Mouse (Mus musculus) olfactory bulb, adult 2 months (tissue): ENCODE data around the gene Mrps34. TPM values are rescaled to one million over a fixed set of nuclear protein-coding genes. Genes with fewer than 3 reads are reported as not detected.

Source experiments
- H3K27ac ChIP-seq: fragments of 200-500 bp; 2 replicates; pipeline ENCODE4 v1.5.1; 2012; ENCODE audit warnings: low read depth, low read length; ENCODE audit not compliant: insufficient read depth
- H3K4me1 ChIP-seq: fragments of 200-500 bp; 2 replicates; pipeline ENCODE4 v1.6.1; 2012; ENCODE audit warnings: low read length; ENCODE audit not compliant: control insufficient read depth, insufficient read depth
- H3K4me3 ChIP-seq: fragments of 200-500 bp; 2 replicates; pipeline ENCODE4 v1.5.1; 2012; ENCODE audit warnings: mild to moderate bottlenecking, low read depth, low read length, moderate library complexity; ENCODE audit not compliant: insufficient read depth
- CTCF ChIP-seq: fragments of 200-500 bp; IDR thresholded peaks from 2 replicates; pipeline ENCODE4 v1.5.1; 2012; ENCODE audit warnings: low read depth, mild to moderate bottlenecking, low read length, moderate library complexity; ENCODE audit not compliant: insufficient read depth
- POLR2A ChIP-seq: fragments of 200-500 bp; IDR thresholded peaks from 2 replicates; pipeline ENCODE4 v1.6.1; 2012; ENCODE audit warnings: mild to moderate bottlenecking, low read depth, low read length, moderate library complexity; ENCODE audit not compliant: insufficient read depth
- WGBS: fragments of 180-500 bp; shearing (Covaris S2); methylation state at CpG from one replicate; pipeline ENCODE4 v1.1.7; 2018; 5-methylcytosine and 5-hydroxymethylcytosine counted together
- polyA plus RNA-seq: library from polyadenylated mRNA; stranded (reverse); fragments of >200 nt; gene quantifications from 2 replicates; pipeline ENCODE4 v1.2.4, GENCODE M21; 2012; ENCODE audit warnings: low replicate concordance; ENCODE audit not compliant: missing spikeins, insufficient read depth, insufficient read length

Gene Mrps34
- polyA plus RNA-seq, 1 experiment, result not detected

DNA sequence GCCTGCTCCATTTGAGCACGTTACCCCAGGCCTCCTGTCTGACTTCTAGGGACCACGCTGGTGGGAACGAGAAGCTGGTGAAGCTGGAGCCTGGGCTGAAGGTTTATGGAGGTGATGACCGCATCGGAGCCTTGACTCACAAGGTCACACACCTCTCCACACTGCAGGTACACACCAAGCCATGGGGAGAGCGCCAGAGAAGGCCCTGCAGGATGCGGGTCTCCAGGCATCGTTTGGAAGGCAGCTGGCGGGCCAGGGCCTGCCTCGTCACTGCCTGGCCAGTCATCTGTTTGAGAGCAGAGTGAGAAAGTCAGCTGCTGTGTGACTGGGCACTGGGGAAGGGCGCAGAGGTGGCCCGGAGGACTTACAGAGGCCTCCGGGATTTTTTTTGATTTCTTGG lies 38.3 kb upstream of the Mrps34 start:
- WGBS, result 92% methylated on average over 13 of the region's 13 CpGs
- Histone ChIP-seq H3K4me3 (no peak overlapping the region), H3K27ac (no peak overlapping the region), H3K4me1 (peaks cover 22% of the 10 kb centered on the region)
- TF ChIP-seq CTCF (no peak), POLR2A (no peak)

DNA sequence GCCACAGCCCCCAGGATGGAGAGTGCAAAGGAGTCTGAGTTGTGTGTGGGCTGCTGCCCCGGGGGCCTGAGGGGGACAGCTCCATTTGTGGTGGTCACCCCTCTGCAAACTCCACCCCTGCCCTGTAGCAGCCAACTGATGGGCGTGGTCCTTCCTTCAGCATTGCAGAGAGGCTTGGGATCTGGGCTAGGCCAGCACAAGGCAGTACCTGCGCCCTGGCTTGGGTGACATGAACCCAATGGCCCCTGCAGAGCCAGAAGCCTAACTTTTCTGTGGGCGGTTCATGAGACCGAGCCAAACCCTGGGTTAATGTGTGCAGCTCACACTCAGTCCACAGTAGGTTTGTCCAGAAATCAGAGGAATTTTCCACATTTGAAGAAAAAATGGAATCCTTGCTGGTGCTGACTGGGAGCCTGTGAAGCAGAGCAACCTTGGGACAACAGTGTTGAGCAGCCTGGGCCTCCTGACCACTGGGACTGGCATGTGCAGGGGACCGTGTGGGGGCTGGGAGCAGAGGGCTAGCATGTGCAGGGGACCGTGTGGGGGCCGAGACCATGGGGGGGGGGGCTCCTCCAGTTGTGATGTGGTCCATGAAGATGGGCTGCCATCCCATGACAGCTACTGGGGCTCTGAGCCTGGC lies 37.0 kb upstream of the Mrps34 start:
- TF ChIP-seq CTCF, result no peak
- no peak for TF ChIP-seq POLR2A
- WGBS, result 85% methylated on average over 8 of the region's 8 CpGs
- H3K27ac ChIP-seq, result no peak overlapping the region
- peaks cover 19% of the 10 kb centered on the region for H3K4me1 ChIP-seq
- no peak overlapping the region for H3K4me3 ChIP-seq

DNA sequence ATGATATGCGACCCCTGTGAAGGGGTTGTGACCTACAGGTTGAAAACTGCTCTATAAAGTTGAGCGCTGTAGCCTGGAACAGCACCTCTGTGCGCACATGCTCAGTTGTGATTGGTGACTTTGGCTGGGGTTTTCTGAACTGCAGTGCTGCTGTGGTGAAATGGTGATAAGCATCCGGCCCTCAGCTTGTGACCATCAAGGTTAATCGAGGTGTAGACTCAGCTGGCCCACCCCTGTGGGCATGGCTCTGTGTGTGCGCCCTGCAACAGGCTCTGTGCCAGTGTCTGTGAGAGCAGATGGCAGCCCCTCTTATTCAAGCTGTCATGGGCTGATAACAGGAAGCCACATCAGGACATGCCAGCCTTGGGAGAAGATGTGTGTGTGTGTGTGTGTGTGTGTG lies 35.9 kb upstream of the Mrps34 start:
- Histone ChIP-seq H3K27ac (no peak overlapping the region), H3K4me1 (peaks cover 19% of the 10 kb centered on the region), H3K4me3 (no peak overlapping the region)
- 73% methylated on average over 6 of the region's 6 CpGs for WGBS
- TF ChIP-seq CTCF (no peak), POLR2A (no peak)

DNA sequence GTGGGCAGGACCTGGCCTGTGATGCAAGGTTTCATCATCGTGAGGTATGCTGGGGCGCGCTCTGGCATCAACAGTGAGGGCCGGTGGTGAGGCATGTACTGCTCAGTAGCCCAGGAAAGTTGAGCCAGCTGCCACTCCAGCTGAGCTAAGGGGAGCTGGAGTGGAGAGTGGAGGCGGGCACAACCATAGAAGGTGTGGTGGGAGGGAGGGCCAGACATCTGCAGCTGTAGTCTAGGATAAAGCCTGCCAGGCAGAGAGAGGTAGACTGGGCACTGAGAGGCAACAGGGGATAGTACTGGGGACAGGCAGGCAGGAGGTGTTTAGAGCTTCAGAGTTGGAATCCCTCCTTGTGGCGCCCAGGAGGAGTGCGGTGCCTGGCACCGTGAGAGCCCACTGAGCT lies 34.8 kb upstream of the Mrps34 start:
- no peak overlapping the region for H3K27ac ChIP-seq
- WGBS, result 90% methylated on average over 8 of the region's 8 CpGs

DNA sequence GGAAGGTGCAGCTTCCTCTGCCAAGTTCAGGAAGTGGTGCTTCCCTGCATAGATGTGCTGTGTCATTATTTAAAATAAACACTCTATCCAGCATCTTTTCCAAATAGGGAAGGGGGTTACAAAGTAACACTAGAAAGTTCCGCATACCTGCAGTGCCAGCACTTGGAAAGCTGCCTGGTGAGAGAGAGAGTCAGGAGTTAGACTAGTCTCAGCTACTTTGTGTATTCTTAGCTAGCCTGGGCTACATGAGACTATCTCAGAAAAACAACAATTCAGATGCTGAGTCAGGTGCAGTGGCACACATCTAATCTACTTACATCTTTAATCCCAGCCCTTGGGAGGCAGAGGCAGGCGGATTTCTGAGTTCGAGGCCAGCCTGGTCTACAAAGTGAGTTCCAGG lies 33.1 kb upstream of the Mrps34 start:
- peaks cover 10% of the 10 kb centered on the region for H3K4me1 ChIP-seq
- WGBS, result 94% methylated on average over 3 of the region's 3 CpGs
- H3K27ac ChIP-seq, result no peak overlapping the region
- TF ChIP-seq CTCF (no peak), POLR2A (no peak)
- no peak overlapping the region for H3K4me3 ChIP-seq

More for the DNA sequence above, 34.8 kb upstream of the Mrps34 start:
- Histone ChIP-seq H3K4me3 (no peak overlapping the region), H3K4me1 (peaks cover 19% of the 10 kb centered on the region)
- TF ChIP-seq CTCF, result no peak
- no peak for TF ChIP-seq POLR2A

DNA sequence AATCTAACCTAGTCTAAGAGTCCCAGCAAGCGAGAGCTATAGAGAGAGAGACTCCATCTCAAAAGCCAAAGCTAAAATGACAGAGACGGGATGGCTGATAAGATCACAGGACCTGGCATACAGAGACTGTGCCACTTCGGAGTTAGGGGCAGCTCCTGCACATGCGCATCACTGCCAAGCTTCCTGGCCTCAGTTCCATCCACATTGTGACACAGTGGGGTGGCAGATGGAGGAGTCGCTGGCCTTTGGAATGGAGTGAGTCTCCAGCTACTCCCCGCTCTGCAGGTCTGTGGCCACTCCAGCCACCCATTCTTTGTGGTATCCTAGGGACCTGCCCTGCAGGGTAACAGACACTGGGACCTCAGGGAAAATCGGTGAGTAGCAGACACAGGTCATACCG lies 29.1 kb upstream of the Mrps34 start, which contains the start of gene Igfals:
Gene Igfals, plus strand, starts transcription at position 222 of the 400 bp plus-strand sequence.
- Histone ChIP-seq H3K27ac (no peak within 1 kb of the TSS), H3K4me3 (no peak within 1 kb of the TSS), H3K4me1 (peaks cover 7% of the 10 kb centered on the region)
- no peak for TF ChIP-seq POLR2A
- TF ChIP-seq CTCF, result no peak
- WGBS, result 90% methylated on average over 8 of the region's 8 CpGs

DNA sequence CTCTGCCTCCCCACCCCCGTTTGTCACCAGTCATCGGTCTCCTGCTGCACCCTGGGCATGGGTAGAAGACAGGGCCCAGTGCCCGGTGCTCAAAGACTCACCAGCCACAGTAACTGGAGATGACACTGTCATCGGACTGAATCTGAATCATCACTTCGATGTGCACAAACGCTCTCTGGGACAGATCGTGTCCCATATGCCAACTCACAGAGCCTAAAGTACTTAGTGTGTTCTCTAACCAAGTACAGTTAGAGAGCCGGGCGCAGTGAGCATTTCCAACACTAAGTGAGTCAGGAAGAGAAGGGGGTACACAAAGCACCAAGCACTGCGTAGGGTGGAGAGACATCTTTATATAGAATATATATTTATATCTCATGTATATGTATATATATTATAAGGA lies 27.0 kb upstream of the Mrps34 start:
- peaks cover 7% of the 10 kb centered on the region for H3K4me1 ChIP-seq
- 67% methylated on average over 10 of the region's 10 CpGs for WGBS
- no peak for TF ChIP-seq POLR2A
- no peak for TF ChIP-seq CTCF
- no peak overlapping the region; the same call in 1 of the 2 replicates for H3K27ac ChIP-seq
- no peak overlapping the region for H3K4me3 ChIP-seq

DNA sequence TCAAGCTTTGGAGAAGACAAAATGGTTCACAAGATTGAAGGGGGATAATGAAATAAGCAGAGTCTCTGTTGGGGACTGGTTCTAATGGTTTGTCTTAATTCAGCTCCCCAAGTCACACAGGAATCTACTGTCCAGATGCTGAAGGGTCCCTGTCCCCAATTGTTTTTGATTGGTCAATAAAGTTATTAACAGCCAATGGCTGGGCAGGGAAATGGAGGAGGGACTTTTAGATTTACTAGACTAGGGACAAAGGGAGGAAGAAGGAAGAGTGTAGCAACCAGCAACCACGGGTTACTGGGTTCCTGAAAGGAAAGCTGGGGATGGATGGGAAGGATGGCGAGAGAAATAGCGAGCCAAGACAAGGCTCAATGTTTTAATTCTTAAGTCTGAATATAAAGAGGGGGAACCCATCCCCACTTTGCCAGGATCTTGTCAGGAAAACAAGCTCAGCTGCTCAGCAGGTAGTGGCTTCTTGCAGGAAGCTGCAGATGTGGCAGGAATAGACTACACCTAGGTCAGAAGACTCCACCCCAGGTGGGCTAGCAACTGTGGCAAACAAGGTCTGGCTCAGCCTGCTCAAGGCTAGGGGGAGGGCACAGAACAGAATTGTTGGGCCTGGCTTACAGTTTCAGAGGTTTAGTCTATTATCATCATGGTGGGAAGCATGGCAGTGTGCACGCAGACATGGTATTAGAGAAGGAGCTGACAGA lies 21.1 kb upstream of the Mrps34 start:
- H3K4me1 ChIP-seq, result no peaks in the 10 kb centered on the region
- TF ChIP-seq POLR2A, result no peak
- no peak for TF ChIP-seq CTCF
- H3K27ac ChIP-seq, result no peak overlapping the region
- H3K4me3 ChIP-seq, result no peak overlapping the region
- WGBS, result 53% methylated on average over 4 of the region's 4 CpGs

DNA sequence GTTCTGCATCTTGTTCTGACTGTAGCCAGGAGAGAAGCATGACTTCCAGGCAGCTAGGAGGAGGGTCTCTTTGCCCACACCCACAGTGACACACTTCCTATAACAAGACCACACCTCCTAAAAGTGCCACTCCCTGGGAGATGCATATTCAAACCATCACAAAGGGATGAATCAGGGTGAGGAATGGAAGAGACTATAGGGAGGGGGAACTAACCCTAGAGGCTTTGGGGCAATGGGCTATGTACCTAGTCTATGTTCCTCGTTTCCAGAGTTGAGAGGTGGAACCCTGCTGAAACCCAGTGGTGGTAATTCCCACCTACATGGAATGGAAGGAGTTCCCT lies 20.5 kb upstream of the Mrps34 start:
- H3K4me3 ChIP-seq, result no peak overlapping the region
- H3K27ac ChIP-seq, result no peak overlapping the region
- no peaks in the 10 kb centered on the region for H3K4me1 ChIP-seq
- 32% methylated on average over 1 of the region's 1 CpGs for WGBS
- TF ChIP-seq CTCF, result no peak
- TF ChIP-seq POLR2A, result no peak
